Mouse (Mus musculus): ENCODE measurements at regions not wholly inside any gene's neighbourhood (a gene's known extent, or its start where the extent isn't known, plus 50 kb on each side); places are given as distances from the start of the nearest gene placed in this dataset.
A peak's percentile ranks its signal among the peaks of the same experiment; 100 is the strongest.

DNA sequence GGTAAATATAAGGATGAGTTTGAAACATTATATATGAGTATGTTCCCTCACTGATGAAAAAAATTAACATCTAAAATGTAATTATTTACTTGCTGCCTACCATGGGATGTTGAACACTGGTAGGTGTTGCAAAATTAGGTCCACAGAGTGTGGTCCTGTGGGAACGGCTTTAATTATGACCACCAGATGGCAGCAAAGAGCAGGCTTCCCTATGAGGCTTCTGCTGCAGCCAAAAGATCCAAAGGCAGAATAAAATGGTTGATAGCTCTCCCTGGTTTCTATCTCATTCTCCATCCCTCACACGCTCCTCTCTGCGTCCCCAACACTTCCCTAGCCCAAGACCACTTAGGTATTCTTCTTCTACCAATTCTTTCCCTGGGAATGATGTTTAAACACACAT lies 54.6 kb upstream of the Cit start:
- peak; percentile 71 to 82 for DNase-seq

Data from cerebellum, postnatal 25 days (tissue).